14 mouse cellular contexts compared by ENCODE assay signal in genomic region chr1:75122211-75122610, GRCm38 (mm10). TPM values are rescaled to one million over a fixed set of nuclear protein-coding genes. Genes with fewer than 3 reads are reported as not detected.
DNase-seq lines count a peak whose midpoint lies in the region; ATAC-seq and TF ChIP-seq lines count a peak whose summit lies in the region.
"Had no signal": no experiment of that assay in that cellular context is flagged by ENCODE, and none has a peak within 500 bp of the region (broad histone marks: within the 10 kb centered on the region; RNA-seq: fewer than 3 reads in every experiment).

No protein-coding gene starts in this region.

- H3K9me3 ChIP-seq in lung, embryonic 14.5 days (ENCODE audit: low read depth, low read length) = no peaks in the 10 kb centered on the region
- H3K9me3 ChIP-seq: limb, embryonic 15.5 days had no signal

- H3K36me3 ChIP-seq in lung, embryonic 14.5 days (ENCODE audit: insufficient read depth) = no peaks in the 10 kb centered on the region
- H3K36me3 ChIP-seq: limb, embryonic 15.5 days had no signal

- 0 out of 2 replicates have a peak, but pooled peaks cover 4% of the 10 kb centered on the region for H3K4me1 ChIP-seq in lung, embryonic 14.5 days (ENCODE audit: insufficient read depth)

- no peak overlapping the region for H3K4me3 ChIP-seq in gastrocnemius, adult 2 months
- H3K4me3 ChIP-seq in lung, embryonic 14.5 days (ENCODE audit: low read depth, low read length) = no peak overlapping the region
- H3K4me3 ChIP-seq: limb, embryonic 15.5 days had no signal

- H3K4me2 ChIP-seq in lung, embryonic 14.5 days = no peak overlapping the region
- H3K4me2 ChIP-seq: limb, embryonic 15.5 days had no signal

- no peak overlapping the region for H3K9ac ChIP-seq in lung, embryonic 14.5 days
- H3K9ac ChIP-seq: limb, embryonic 15.5 days had no signal

- ATAC-seq in lung, embryonic 14.5 days (ENCODE audit: insufficient read depth) = no peak
- ATAC-seq: forebrain, embryonic 14.5 days; inflammation-experienced regulatory T-cells, adult 6 months had no signal

- TF ChIP-seq CTCF in gastrocnemius, adult 2 months (IDR thresholded peaks at IDR 0.05) = peak; percentile 24
- peak; percentile 29 for TF ChIP-seq CTCF in lung, embryonic 14.5 days (IDR thresholded peaks at IDR 0.05; ENCODE audit: low read depth)

- no peaks in the 10 kb centered on the region for H3K27me3 ChIP-seq in lung, embryonic 14.5 days (ENCODE audit: insufficient read depth, low read length)
- H3K27me3 ChIP-seq: limb, embryonic 15.5 days had no signal

- no peak overlapping the region for H3K27ac ChIP-seq in gastrocnemius, adult 2 months
- H3K27ac ChIP-seq in lung, embryonic 14.5 days (ENCODE audit: low read depth) = no peak overlapping the region
- H3K27ac ChIP-seq: limb, embryonic 15.5 days had no signal

- WGBS in lung, embryonic 14.5 days = 72% methylated on average over 3 of the region's 3 CpGs

- intact Hi-C loops in gastrocnemius, adult 2 months (cut with DNase I) = no loop called here

- DNase-seq in gastrocnemius, adult 2 months = no peak
- DNase-seq in gastrocnemius, postnatal 4 days (ENCODE audit: low spot score in 2 of 2) = no peak
- peak; percentile 34 for DNase-seq in lung, embryonic 14.5 days
- no peak for DNase-seq in lung, postnatal 4 days
- DNase-seq in CD4-positive helper T cell, adult 2 months (ENCODE audit: low read depth, low spot score) = peak; percentile 58
- peak; percentile 71 for DNase-seq in naive thymus-derived CD4-positive, alpha-beta T cell, adult 2 months (ENCODE audit: low read depth)
- DNase-seq in right cerebral cortex, postnatal 14 days = no peak
- no peak for DNase-seq in adrenal gland, adult 2 months
- DNase-seq: cerebellum, adult 2 months; kidney, postnatal 4 days had no signal

RNA-seq across cellular contexts. Expression of gene Nhej1, which starts 2.8 kb away (rescaled TPM):
- 1 to 10 TPM; 4.5 to 6.6 TPM for total RNA-seq in gastrocnemius, adult 2 months (2021)
- 1 to 10 TPM; 3.5 to 5.3 TPM for total RNA-seq in gastrocnemius, postnatal 4 days (2021)
- polyA plus RNA-seq in lung, embryonic 14.5 days (2014; fragmentation: Nextera tagmentation; extraction: Ambion mirVana) = 9.2 and 10.0 TPM in 2 replicates
- 1 to 10 TPM; 5.7 to 8.8 TPM for total RNA-seq in adrenal gland, adult 2 months (2021)
- polyA plus RNA-seq in adrenal gland, adult 2 months (2012; rRNA removed) = 3.4 and 3.5 TPM in 2 replicates

RNA-seq across cellular contexts. Expression of gene Slc23a3, which starts 11.5 kb away (rescaled TPM):
- not detected for total RNA-seq in gastrocnemius, adult 2 months (2021)
- under 1 TPM; 0.16 to 0.39 TPM for total RNA-seq in gastrocnemius, postnatal 4 days (2021)
- 0.20 and 0.23 TPM in 2 replicates for polyA plus RNA-seq in lung, embryonic 14.5 days (2014; fragmentation: Nextera tagmentation; extraction: Ambion mirVana)
- total RNA-seq in adrenal gland, adult 2 months (2021) = under 1 TPM; 0.23 to 0.41 TPM
- 0.36 and 0.46 TPM in 2 replicates for polyA plus RNA-seq in adrenal gland, adult 2 months (2012; rRNA removed)
- total RNA-seq: hematopoietic stem cell, adult 5-6 weeks had no signal
- polyA plus RNA-seq: cerebellum, adult 2 months; forebrain, embryonic 14.5 days had no signal

RNA-seq across cellular contexts. Expression of gene Cnppd1, which starts 20.3 kb away (rescaled TPM):
- 10 to 100 TPM; 14.0 to 14.4 TPM for total RNA-seq in gastrocnemius, adult 2 months (2021)
- 10 to 100 TPM; 29.1 to 29.7 TPM for total RNA-seq in gastrocnemius, postnatal 4 days (2021)
- polyA plus RNA-seq in lung, embryonic 14.5 days (2014; fragmentation: Nextera tagmentation; extraction: Ambion mirVana) = 31.5 and 32.4 TPM in 2 replicates
- 10 to 100 TPM; 27.3 to 33.9 TPM for total RNA-seq in adrenal gland, adult 2 months (2021)
- polyA plus RNA-seq in adrenal gland, adult 2 months (2012; rRNA removed) = 36.3 and 37.6 TPM in 2 replicates

RNA-seq across cellular contexts. Expression of gene Retreg2, which starts 20.4 kb away (rescaled TPM):
- 10 to 100 TPM in 1 of 2 experiments, 1 to 10 TPM in 1; 7.7 to 11.5 TPM for total RNA-seq in gastrocnemius, adult 2 months (2021)
- total RNA-seq in gastrocnemius, postnatal 4 days (2021) = 10 to 100 TPM; 31.3 to 31.5 TPM
- 52.9 and 55.2 TPM in 2 replicates for polyA plus RNA-seq in lung, embryonic 14.5 days (2014; fragmentation: Nextera tagmentation; extraction: Ambion mirVana)
- total RNA-seq in adrenal gland, adult 2 months (2021) = 100 to 1,000 TPM in 1 of 2 experiments, 10 to 100 TPM in 1; 80.4 to 101 TPM
- polyA plus RNA-seq in adrenal gland, adult 2 months (2012; rRNA removed) = 127 and 143 TPM in 2 replicates

RNA-seq across cellular contexts. Expression of gene Zfand2b, which starts 46.2 kb away (rescaled TPM):
- 10 to 100 TPM; 14.6 to 17.7 TPM for total RNA-seq in gastrocnemius, adult 2 months (2021)
- 10 to 100 TPM; 15.6 to 17.5 TPM for total RNA-seq in gastrocnemius, postnatal 4 days (2021)
- polyA plus RNA-seq in lung, embryonic 14.5 days (2014; fragmentation: Nextera tagmentation; extraction: Ambion mirVana) = 32.6 and 32.9 TPM in 2 replicates
- total RNA-seq in adrenal gland, adult 2 months (2021) = 10 to 100 TPM; 33.1 to 36.8 TPM
- 63.1 and 68.5 TPM in 2 replicates for polyA plus RNA-seq in adrenal gland, adult 2 months (2012; rRNA removed)

Comparison
In these comparisons a context has a peak if more than half of its experiments do, and no peak if none do; other contexts are left out.
1. DNase-seq: peak in lung, embryonic 14.5 days (single experiment), CD4-positive helper T cell, adult 2 months (single experiment) and naive thymus-derived CD4-positive, alpha-beta T cell, adult 2 months (single experiment); none in gastrocnemius, adult 2 months (single experiment), gastrocnemius, postnatal 4 days (0 of 2), lung, postnatal 4 days (0 of 2), right cerebral cortex, postnatal 14 days (single experiment) and adrenal gland, adult 2 months (single experiment).